Mouse (Mus musculus): ENCODE results near the gene Gli1. TPM values are rescaled to one million over a fixed set of nuclear protein-coding genes. Genes with fewer than 3 reads are reported as not detected.

Gene Gli1
- polyA plus RNA-seq, 1 experiment = not detected

DNA sequence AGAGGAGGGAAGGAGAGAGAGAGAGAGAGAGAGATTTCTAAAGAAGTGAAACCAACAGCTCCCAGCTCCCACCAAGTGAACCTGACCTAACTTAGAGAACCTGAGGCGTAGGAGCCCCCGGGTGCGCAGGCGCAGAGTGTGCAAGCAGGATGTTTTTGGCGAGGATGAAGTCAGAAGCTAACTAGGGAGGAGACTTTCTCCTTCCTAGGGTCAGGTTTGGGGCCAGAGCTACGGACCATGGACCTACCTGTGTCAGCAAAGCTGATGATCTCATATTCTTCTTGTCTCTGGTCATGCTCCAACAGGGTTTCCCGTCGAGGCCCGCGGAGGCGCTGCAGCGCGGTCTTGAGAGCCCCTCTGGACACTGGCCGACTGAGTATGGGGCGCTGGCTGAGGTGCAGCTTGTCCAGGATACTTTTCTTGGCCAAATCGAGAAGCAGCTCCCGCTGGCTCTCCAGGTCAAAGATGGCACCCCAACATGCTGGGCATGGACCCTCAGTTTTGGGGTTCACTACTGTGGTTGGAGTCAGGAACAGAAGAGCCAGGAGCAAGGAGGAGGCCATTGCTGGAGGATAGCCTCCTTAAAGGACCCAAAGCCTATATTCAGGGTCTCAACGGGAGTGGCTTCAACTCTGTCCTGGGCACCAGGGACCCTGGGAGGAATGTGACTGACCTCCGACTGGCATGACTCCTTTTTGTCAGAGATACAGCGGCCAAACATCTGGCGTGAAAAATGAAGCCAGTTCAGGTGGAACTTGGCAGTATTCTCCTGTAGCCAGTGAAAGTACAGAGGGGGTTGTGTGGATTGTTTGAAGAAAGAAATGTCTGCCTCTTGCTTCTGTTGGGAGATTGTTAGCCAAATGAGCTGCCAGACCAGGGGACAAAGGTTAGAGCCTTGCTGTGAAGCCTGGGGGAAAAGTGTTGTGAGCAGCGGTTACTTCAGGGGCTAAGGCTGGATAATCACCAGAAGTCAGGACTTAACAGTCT, 28.4 kb upstream of the Gli1 start, which contains the start of gene Inhbc:
Inhbc (minus strand) TSS at position 598 of the 987 bp plus-strand sequence.
- Histone ChIP-seq H3K4me3 (ENCODE audit: insufficient read depth, low read depth, low read length) (no peak within 1 kb of the TSS), H3K4me1 (ENCODE audit: control insufficient read depth, insufficient read depth, low read length) (peaks cover 9% of the 10 kb centered on the region), H3K27ac (ENCODE audit: insufficient read depth, low read depth, low read length) (peak within 1 kb of the TSS; percentile 21; the same call in 1 of the 2 replicates)
- no peak for TF ChIP-seq POLR2A (IDR thresholded peaks at IDR 0.05; ENCODE audit: insufficient read depth, low read depth, low read length)
- no peak for TF ChIP-seq CTCF (IDR thresholded peaks at IDR 0.05; ENCODE audit: insufficient read depth, low read depth, low read length)
- 89% methylated on average over 22 of the region's 22 CpGs for WGBS

DNA sequence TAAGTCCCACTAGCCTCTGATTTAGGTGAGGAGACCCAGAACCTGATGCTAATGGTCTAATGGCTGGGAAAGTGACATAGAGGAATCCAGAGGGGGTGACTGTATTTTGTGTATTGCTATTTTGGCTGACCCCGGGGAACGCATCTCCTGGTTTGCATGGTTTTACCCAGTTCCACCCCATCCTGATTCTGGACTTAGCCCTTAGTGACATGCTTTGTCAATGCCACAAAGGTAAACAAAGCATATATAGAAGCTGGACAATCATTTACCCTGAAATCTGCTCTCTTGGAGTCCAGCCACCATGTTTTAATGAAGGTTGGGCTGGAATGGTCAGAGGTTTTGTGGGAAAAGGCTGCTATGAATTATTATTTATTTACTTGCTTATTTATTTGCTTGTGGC, 26.5 kb upstream of the Gli1 start:
- peaks cover 9% of the 10 kb centered on the region for H3K4me1 ChIP-seq (ENCODE audit: control insufficient read depth, insufficient read depth, low read length)
- H3K27ac ChIP-seq (ENCODE audit: insufficient read depth, low read depth, low read length) = no peak overlapping the region
- TF ChIP-seq POLR2A (IDR thresholded peaks at IDR 0.05; ENCODE audit: insufficient read depth, low read depth, low read length) = no peak
- TF ChIP-seq CTCF (IDR thresholded peaks at IDR 0.05; ENCODE audit: insufficient read depth, low read depth, low read length) = no peak
- WGBS = 85% methylated on average over 2 of the region's 2 CpGs
- no peak overlapping the region for H3K4me3 ChIP-seq (ENCODE audit: insufficient read depth, low read depth, low read length)

DNA sequence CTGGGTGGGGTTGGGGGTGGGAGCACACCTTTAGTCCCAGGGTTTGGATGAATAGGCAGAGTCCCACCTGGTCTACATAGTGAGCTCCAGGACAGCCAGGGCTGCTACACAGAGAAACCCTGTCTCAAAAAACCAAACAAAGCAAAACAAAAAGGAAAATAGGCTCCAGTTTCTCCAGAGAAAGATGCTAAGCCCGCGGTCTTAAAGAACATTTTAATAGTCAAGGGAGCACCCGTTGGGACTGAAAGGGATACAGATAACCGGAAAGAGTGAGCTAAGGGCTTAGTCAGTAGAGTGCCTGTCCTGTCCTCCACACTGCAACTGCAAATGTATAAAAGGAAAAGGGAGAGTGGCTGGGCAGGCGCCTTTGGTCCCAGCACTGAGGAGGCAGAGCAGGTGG, 25.3 kb upstream of the Gli1 start:
- TF ChIP-seq POLR2A (IDR thresholded peaks at IDR 0.05; ENCODE audit: insufficient read depth, low read depth, low read length) (no peak), CTCF (IDR thresholded peaks at IDR 0.05; ENCODE audit: insufficient read depth, low read depth, low read length) (no peak)
- WGBS = 60% methylated on average over 5 of the region's 5 CpGs
- Histone ChIP-seq H3K4me1 (ENCODE audit: control insufficient read depth, insufficient read depth, low read length) (peaks cover 9% of the 10 kb centered on the region), H3K27ac (ENCODE audit: insufficient read depth, low read depth, low read length) (no peak overlapping the region), H3K4me3 (ENCODE audit: insufficient read depth, low read depth, low read length) (no peak overlapping the region)

DNA sequence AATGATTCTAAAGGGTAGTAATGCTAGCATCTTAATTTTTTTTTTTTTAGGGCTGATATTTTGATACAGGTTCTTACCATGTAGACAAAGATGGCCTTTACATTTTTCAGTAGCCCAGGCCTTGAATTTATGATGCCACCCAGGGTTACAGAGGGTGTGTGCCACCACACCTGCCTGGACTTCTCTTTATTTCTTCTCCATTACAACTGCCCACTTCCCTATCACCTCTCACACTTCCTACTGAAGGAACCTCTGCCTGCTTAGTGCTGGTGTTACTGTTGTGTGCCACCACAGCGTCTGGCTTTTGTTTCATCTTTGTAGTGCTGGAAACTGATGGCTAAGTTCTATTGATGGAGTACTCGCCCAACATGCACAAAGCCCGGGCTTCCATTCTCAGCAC, 18.9 kb upstream of the Gli1 start:
- Histone ChIP-seq H3K4me1 (ENCODE audit: control insufficient read depth, insufficient read depth, low read length) (peaks cover 12% of the 10 kb centered on the region), H3K27ac (ENCODE audit: insufficient read depth, low read depth, low read length) (no peak overlapping the region), H3K4me3 (ENCODE audit: insufficient read depth, low read depth, low read length) (no peak overlapping the region)
- no peak for TF ChIP-seq CTCF (IDR thresholded peaks at IDR 0.05; ENCODE audit: insufficient read depth, low read depth, low read length)
- TF ChIP-seq POLR2A (IDR thresholded peaks at IDR 0.05; ENCODE audit: insufficient read depth, low read depth, low read length) = no peak
- 84% methylated on average over 3 of the region's 3 CpGs for WGBS

DNA sequence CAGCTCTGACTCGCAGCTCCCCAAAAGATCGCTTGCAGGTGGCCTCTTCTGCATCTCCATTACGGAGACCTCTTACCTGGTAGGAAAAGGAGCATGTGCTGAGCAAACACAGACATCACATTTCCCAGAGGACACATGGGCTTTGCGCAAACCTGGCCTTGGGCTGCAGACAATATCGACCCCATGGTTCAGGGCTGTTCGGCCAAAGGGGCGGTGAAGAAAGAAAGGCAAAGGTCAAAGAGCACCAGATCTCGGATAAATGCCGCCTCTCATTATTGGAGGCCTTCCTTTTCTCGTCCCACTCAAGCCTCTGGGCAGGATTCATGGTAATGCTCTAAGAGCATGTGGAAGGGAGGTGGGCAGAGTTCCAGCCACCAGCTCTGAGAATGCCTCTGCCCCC, 13.6 kb upstream of the Gli1 start:
- Histone ChIP-seq H3K4me1 (ENCODE audit: control insufficient read depth, insufficient read depth, low read length) (peaks cover 46% of the 10 kb centered on the region), H3K4me3 (ENCODE audit: insufficient read depth, low read depth, low read length) (no peak overlapping the region), H3K27ac (ENCODE audit: insufficient read depth, low read depth, low read length) (peak overlapping the region; percentile 98)
- no peak for TF ChIP-seq POLR2A (IDR thresholded peaks at IDR 0.05; ENCODE audit: insufficient read depth, low read depth, low read length)
- TF ChIP-seq CTCF (IDR thresholded peaks at IDR 0.05; ENCODE audit: insufficient read depth, low read depth, low read length) = no peak
- 64% methylated on average over 10 of the region's 10 CpGs for WGBS

DNA sequence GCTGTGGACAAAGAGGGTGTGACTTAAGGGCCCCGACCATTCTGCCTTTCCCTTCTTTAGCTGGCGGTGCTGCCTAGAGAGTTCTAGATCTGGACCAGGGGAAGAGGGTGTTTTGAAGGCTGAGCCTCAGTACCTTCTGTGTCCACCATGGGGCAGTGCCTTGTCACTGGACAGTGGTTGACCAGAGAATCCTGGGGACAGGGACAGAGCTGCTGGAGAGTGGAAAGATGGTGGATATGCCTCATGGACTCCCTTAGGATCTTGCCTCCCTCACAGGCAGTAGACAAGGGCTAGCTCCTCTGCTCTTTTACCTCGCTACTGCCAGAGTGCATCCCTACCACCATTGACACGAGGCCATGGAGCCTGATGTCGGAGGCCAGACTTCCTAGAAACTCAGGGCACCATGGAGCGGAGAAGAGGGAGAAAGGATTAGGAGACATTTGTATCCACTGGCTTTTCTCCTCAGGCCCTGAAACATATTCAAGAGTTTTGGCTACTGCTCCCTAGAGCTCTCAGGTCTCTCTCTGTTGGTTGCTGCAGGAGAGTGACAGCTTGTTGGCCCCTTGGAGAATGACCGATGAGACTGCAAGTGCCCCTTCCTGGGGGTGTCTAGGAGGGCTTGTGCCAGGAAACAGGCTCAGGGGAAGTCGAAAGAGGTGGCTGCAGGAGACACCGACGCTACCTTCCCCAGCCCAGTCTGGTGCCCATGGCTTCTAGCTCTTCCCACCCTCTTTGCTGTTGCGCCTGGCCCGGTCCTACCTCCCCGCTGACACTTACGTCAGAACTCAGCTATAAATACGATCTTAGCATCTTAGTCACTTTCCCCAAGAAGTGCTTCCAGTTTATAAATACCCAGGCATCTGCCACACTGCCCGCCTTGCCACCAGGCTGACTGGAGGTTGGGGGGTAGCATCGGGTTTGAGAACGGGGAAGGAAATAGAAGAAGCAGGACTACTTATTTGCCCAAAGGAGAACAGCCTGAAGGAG, 12.4 kb upstream of the Gli1 start, which contains the start of gene Inhbe:
Inhbe (minus strand) TSS at position 503 of the 987 bp plus-strand sequence.
- Histone ChIP-seq H3K4me1 (ENCODE audit: control insufficient read depth, insufficient read depth, low read length) (peaks cover 49% of the 10 kb centered on the region), H3K27ac (ENCODE audit: insufficient read depth, low read depth, low read length) (peak within 1 kb of the TSS; percentile 98), H3K4me3 (ENCODE audit: insufficient read depth, low read depth, low read length) (no peak within 1 kb of the TSS)
- 48% methylated on average over 18 of the region's 18 CpGs for WGBS
- TF ChIP-seq POLR2A (IDR thresholded peaks at IDR 0.05; ENCODE audit: insufficient read depth, low read depth, low read length) (no peak), CTCF (IDR thresholded peaks at IDR 0.05; ENCODE audit: insufficient read depth, low read depth, low read length) (no peak)

DNA sequence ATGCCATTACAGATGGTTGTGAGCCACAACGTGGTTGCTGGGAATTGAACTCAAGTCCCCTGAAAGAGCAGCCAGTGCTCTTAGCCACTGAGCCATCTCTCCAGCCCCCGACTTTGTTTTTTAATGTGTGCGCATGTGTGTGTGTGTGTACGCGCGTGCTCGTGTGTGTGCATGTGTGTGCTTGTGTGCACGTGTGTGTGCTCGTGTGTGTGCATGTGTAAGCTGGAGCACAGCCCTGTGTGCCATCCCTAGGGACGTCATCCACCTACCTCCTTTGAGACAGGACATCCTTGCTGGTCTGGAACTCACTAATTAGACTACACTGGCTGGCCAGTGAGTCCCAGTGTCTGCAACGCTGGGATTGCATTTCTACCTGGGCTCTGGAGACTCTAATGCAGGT, 11.0 kb upstream of the Gli1 start:
- H3K27ac ChIP-seq (ENCODE audit: insufficient read depth, low read depth, low read length) = no peak overlapping the region
- TF ChIP-seq POLR2A (IDR thresholded peaks at IDR 0.05; ENCODE audit: insufficient read depth, low read depth, low read length) (no peak), CTCF (IDR thresholded peaks at IDR 0.05; ENCODE audit: insufficient read depth, low read depth, low read length) (no peak)
- 92% methylated on average over 11 of the region's 11 CpGs for WGBS

DNA sequence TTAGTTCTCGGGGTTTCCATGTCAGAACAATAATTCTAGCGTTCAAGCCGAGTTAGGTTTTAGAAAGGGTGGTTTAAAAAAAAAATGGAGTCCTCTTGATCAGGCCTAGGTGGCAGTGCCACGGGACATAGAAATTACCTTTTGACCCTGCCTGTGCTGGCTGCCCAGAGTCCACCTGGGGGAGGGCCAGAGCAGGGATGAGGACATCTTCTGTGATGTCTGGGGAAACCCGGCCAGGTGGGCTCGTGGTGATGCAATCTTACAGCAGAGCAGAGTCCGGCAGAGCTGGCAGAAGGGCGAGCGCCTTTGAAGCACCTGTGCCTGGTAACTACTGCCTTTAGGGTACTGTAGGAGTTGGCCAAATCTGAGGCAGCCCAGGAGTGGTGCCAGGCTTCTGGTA, 10.4 kb upstream of the Gli1 start:
- peaks cover 44% of the 10 kb centered on the region for H3K4me1 ChIP-seq (ENCODE audit: control insufficient read depth, insufficient read depth, low read length)
- no peak overlapping the region for H3K27ac ChIP-seq (ENCODE audit: insufficient read depth, low read depth, low read length)
- no peak for TF ChIP-seq POLR2A (IDR thresholded peaks at IDR 0.05; ENCODE audit: insufficient read depth, low read depth, low read length)
- TF ChIP-seq CTCF (IDR thresholded peaks at IDR 0.05; ENCODE audit: insufficient read depth, low read depth, low read length) = no peak
- 92% methylated on average over 9 of the region's 9 CpGs for WGBS
- H3K4me3 ChIP-seq (ENCODE audit: insufficient read depth, low read depth, low read length) = no peak overlapping the region

More for the DNA sequence above, 11.0 kb upstream of the Gli1 start:
- H3K4me3 ChIP-seq (ENCODE audit: insufficient read depth, low read depth, low read length) = no peak overlapping the region
- peaks cover 49% of the 10 kb centered on the region for H3K4me1 ChIP-seq (ENCODE audit: control insufficient read depth, insufficient read depth, low read length)
